Mouse (Mus musculus) G1E (cell line): Measurements from ENCODE around the gene Zfp981. TPM values are rescaled to one million over a fixed set of nuclear protein-coding genes. Genes with fewer than 3 reads are reported as not detected.
"Not testable (repeated sequence)": the region's sequence is repeated elsewhere in the genome, so short reads cannot be mapped to it uniquely, and the experiment has no call there.

Experiments
- ATAC-seq: 2 replicates; pipeline ENCODE4 v1.8.0; 2016; ENCODE audit warnings: mild to moderate bottlenecking; ENCODE audit not compliant: insufficient number of reproducible peaks, poor library complexity, low FRiP score, severe bottlenecking; ENCODE audit errors: extremely low read depth
- DNase-seq: peaks from one replicate; pipeline ENCODE4 v3.0.0; 2012; ENCODE audit warnings: low spot score
- H3K27me3 ChIP-seq: 2 replicates; pipeline ENCODE4 v1.6.1; 2012; ENCODE audit warnings: mild to moderate bottlenecking, low read length, inconsistent platforms; ENCODE audit not compliant: insufficient read depth
- H3K36me3 ChIP-seq: replicated peaks from 2 replicates; pipeline ENCODE3; 2012; ENCODE audit warnings: mild to moderate bottlenecking, inconsistent platforms
- H3K4me1 ChIP-seq: 2 replicates; pipeline ENCODE4 v1.6.1; 2012; ENCODE audit warnings: low read depth, low read length, inconsistent platforms, mixed read lengths; ENCODE audit not compliant: insufficient read depth
- H3K4me3 ChIP-seq: 2 replicates; pipeline ENCODE4 v1.5.1; 2012; ENCODE audit warnings: low read depth, mild to moderate bottlenecking, inconsistent platforms, low read length, moderate library complexity, mixed read lengths
- H3K9me3 ChIP-seq: replicated peaks from 2 replicates; pipeline ENCODE4 v1.6.1; 2012; ENCODE audit warnings: inconsistent platforms
- CTCF ChIP-seq: IDR thresholded peaks from 2 replicates; pipeline ENCODE4 v1.5.1; 2012; ENCODE audit warnings: low read depth, low read length, inconsistent platforms, mixed read lengths
- GATA1 ChIP-seq: IDR thresholded peaks from 2 replicates; pipeline ENCODE4 v1.6.1; 2012; ENCODE audit warnings: borderline replicate concordance, low read length, inconsistent platforms, mixed read lengths
- GATA2 ChIP-seq: IDR thresholded peaks from 2 replicates; pipeline ENCODE4 v1.6.1; 2012; ENCODE audit warnings: low read depth, low read length, inconsistent platforms, borderline replicate concordance
- POLR2AphosphoS5 ChIP-seq: IDR thresholded peaks from 2 replicates; pipeline ENCODE4 v1.6.1; 2012; ENCODE audit warnings: low read depth, low read length, inconsistent platforms; ENCODE audit not compliant: insufficient replicate concordance
- TAL1 ChIP-seq: conservative IDR thresholded peaks from 2 replicates; pipeline ENCODE4 v1.6.1; 2012; ENCODE audit warnings: low read depth, low read length, inconsistent platforms, mixed read lengths
- polyA plus RNA-seq: library from polyadenylated mRNA; stranded (reverse); fragments of >175 nt; gene quantifications from 2 replicates; pipeline ENCODE4 v1.2.3, GENCODE M21; 2012
- total RNA-seq, 2 experiments: library from RNA; stranded (forward) in 1 of 2; stranded (reverse) in 1 of 2; fragments of 200-1000 nt in 1 of 2; fragments of >200 nt in 1 of 2; fragmentation: Nextera tagmentation in 1 of 2; gene quantifications; 2 replicates each; pipeline ENCODE4 v1.2.3; 2014 to 2017

Zfp981 gene
- total and polyA plus RNA-seq, 3 experiments, result 0.33 TPM; not detected in 2

DNA sequence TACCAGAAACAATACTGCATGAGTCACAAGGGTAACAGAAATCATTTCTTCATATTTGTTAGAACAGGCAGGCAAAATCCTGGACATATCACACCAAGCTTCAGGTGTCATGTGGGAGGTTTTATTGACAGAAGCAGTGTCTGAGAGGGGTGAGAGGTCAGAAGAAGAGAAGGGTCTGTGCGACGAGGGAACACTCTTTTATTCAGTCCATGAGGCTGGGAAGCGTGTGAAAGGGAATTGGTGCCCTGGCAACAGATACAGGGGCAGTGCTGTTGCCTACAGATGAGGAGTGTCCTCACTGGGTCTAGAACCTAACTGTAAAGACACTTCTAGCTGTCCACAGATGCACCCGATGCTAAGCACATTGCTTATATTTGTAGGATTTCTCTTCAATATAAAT is 6.8 kb upstream of the Zfp981 start:
- H3K9me3 ChIP-seq, result peaks cover 22% of the 10 kb centered on the region
- no peaks in the 10 kb centered on the region for H3K27me3 ChIP-seq
- ATAC-seq (no peak), DNase-seq (no peak)
- no peak for TF ChIP-seq POLR2AphosphoS5
- no peak for TF ChIP-seq GATA1
- no peak for TF ChIP-seq GATA2
- TF ChIP-seq TAL1, result no peak
- no peak for TF ChIP-seq CTCF
- no peaks in the 10 kb centered on the region for H3K36me3 ChIP-seq
- no peak overlapping the region for H3K4me3 ChIP-seq
- no peaks in the 10 kb centered on the region for H3K4me1 ChIP-seq

DNA sequence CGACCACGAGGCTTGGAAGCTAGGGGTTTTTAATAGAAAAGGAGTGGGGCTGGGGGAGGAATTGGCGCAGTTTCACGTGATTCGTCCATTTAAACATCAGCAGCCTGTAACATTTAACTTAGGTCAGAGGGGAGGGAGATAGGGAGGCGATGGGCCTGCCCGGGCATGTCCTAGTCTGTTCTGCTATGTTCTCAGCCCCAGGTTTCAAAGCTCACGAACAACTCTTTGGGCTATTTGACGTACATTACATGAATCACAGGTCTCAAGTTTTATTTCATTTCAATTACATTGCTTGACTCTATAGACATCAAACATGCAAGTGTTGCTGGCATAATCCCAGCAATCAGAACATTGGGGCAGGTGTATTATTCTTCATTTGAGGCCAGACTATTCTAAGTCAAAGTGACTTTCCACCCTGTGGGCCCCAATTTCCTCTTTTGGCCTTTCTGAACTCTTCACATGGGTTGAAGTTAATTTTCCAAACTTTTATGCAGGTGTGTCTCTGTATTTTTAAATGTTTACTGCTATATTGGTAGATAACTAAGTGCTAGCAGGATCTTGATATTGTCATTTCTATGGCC is 4.0 kb upstream of the Zfp981 start:
- not testable (repeated sequence) for H3K27me3 ChIP-seq, H3K4me1 ChIP-seq, DNase-seq, H3K36me3 ChIP-seq, H3K4me3 ChIP-seq, ATAC-seq
- peaks cover 18% of the 10 kb centered on the region for H3K9me3 ChIP-seq

DNA sequence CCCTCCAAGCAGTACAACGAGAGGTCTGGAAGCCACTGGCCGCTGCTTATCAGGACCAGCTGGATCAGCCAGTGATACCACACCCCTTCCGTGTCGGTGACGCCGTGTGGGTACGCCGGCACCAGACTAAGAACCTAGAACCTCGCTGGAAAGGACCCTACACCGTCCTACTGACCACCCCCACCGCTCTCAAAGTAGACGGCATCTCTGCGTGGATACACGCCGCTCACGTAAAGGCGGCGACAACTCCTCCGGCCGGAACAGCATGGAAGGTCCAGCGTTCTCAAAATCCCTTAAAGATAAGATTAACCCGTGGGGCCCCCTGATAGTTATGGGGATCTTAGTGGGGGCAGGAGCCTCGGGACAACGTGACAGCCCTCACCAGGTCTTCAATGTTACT is 7.2 kb downstream of the Zfp981 start:
- ATAC-seq, DNase-seq: not testable (repeated sequence)

DNA sequence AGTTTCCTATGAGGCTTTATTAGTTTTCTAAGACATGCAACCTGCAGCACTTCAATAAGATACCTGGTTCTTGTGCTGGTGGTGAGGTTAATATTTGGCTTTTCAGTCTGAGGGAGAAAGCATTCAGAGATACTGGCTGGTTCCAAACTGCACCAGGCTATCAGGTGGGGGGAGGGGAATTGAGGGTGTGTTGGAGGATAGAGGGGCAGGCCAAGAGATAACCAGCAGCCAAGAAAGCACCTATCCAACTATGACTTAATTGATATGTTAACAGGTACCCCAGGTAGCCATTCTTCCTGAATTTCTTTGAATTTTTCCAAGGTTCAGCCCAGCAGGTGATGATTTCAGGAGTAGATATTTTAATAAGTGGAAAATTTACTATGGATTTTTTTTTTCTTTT is 10.0 kb downstream of the Zfp981 start:
- H3K36me3 ChIP-seq, H3K27me3 ChIP-seq, H3K9me3 ChIP-seq, DNase-seq, H3K4me3 ChIP-seq, H3K4me1 ChIP-seq, ATAC-seq: not testable (repeated sequence)

More for the DNA sequence above, 7.2 kb downstream of the Zfp981 start:
- not testable (repeated sequence) for H3K9me3 ChIP-seq, H3K36me3 ChIP-seq, H3K4me1 ChIP-seq, H3K4me3 ChIP-seq, H3K27me3 ChIP-seq

DNA sequence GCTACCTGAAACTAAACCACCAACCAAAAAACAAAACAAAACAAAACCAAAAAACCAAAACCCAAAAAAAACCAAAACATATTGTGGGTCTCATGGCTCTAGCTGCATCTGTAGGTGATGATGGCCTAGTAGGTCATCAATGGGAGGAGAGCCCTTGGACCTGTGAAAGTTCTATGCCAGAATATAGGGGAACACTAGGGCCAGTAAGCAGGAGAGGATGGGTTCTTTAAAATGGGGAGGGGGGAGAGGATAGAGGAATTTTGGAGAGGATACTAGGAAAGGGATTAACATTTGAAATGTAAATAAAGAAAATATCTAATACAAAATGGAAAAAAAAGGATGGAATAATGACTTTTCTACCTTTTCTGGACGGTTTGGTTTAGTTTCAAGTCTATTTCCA is 14.6 kb downstream of the Zfp981 start:
- TF ChIP-seq POLR2AphosphoS5 (no peak), GATA2 (no peak), GATA1 (no peak)
- DNase-seq (no peak), ATAC-seq (no peak)
- Histone ChIP-seq H3K9me3 (peaks cover 17% of the 10 kb centered on the region), H3K36me3 (no peaks in the 10 kb centered on the region), H3K27me3 (no peaks in the 10 kb centered on the region), H3K4me1 (no peaks in the 10 kb centered on the region), H3K4me3 (no peak overlapping the region)

DNA sequence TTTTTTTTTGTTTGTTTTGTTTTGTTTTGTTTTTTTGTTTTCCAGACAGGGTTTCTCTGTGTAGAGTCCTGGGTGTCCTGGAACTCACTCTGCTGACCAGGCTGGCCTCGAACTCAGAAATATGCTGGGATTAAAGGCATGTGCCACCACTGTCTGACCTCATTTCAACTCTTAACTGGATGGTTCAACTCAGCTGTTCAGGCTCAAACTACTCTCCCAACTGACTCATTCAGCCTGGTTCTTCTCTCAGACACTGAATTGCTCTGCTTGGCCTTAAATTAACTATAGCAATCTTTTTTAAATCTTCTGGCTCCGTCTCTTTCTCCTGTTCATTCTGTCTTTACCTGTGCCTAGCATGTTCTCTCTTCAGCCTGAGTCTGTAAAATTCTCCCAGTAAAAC is 15.3 kb downstream of the Zfp981 start:
- ATAC-seq, H3K36me3 ChIP-seq, H3K4me1 ChIP-seq, H3K4me3 ChIP-seq, H3K27me3 ChIP-seq, DNase-seq: not testable (repeated sequence)
- peaks cover 18% of the 10 kb centered on the region for H3K9me3 ChIP-seq

DNA sequence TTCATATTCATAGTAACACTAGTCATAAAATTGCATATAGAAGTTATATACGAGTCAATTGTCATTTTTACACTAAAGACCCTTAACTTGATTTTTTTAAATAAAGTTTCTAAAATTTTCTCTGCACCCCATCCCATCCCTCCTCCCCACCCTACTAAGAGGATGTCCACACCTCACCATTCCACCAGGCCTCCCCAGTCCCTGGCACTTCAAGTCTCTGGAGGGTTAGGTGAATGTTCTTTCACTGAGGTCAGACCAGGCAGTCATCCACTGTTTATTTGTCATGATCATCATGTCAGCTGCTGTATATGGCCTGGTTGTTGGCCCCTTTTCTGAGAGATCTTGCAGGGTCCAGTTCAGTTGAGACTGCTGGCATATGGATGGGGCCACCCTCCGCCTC is 18.9 kb downstream of the Zfp981 start:
- H3K9me3 ChIP-seq, result peaks cover 27% of the 10 kb centered on the region
- no peak for DNase-seq
- H3K4me3 ChIP-seq, result no peak overlapping the region
- TF ChIP-seq POLR2AphosphoS5, result no peak
- no peak for TF ChIP-seq GATA1
- TF ChIP-seq CTCF, result no peak
- TF ChIP-seq GATA2, result no peak
- TF ChIP-seq TAL1, result no peak
- ATAC-seq, result no peak
- no peaks in the 10 kb centered on the region for H3K4me1 ChIP-seq
- H3K27me3 ChIP-seq, result no peaks in the 10 kb centered on the region
- no peaks in the 10 kb centered on the region for H3K36me3 ChIP-seq

DNA sequence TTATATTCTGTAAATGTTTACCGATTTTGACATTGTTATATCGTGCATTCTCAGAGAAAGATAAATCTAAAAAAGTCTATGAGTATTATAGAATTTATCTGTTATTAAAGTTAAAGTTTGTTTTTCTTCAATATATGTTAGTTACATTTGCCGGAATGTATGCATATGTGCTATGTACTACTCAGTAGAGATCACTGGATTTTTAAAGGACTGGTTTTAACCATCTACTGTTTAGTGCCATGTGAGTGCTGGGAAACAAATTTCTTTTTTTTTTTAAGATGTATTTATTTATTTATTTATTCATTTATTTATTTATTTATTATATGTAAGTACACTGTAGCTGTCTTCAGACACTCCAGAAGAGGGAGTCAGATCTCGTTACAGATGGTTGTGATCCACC is 32.7 kb downstream of the Zfp981 start:
- H3K4me1 ChIP-seq, result no peaks in the 10 kb centered on the region
- H3K27me3 ChIP-seq, result no peaks in the 10 kb centered on the region
- H3K9me3 ChIP-seq, result peaks cover 33% of the 10 kb centered on the region
- TF ChIP-seq TAL1 (no peak), CTCF (no peak), GATA1 (no peak), GATA2 (no peak), POLR2AphosphoS5 (no peak)
- ATAC-seq (no peak), DNase-seq (no peak)
- H3K4me3 ChIP-seq, result no peak overlapping the region
- H3K36me3 ChIP-seq, result no peaks in the 10 kb centered on the region
